Mouse (Mus musculus): Measurements from ENCODE around the gene Gstp3. TPM values are rescaled to one million over a fixed set of nuclear protein-coding genes. Genes with fewer than 3 reads are reported as not detected.
"Not testable (repeated sequence)": the region's sequence is repeated elsewhere in the genome, so short reads cannot be mapped to it uniquely, and the experiment has no call there.

Gstp3 gene
- polyA plus RNA-seq, 1 experiment from 2014 or later = not detected

- no peaks in the 10 kb centered on the region for H3K4me1 ChIP-seq (ENCODE audit: control insufficient read depth, insufficient read depth, low read depth, low read length)
- no peak overlapping the region for H3K4me2 ChIP-seq (ENCODE audit: low read length)
- no peaks in the 10 kb centered on the region for H3K36me3 ChIP-seq (ENCODE audit: control insufficient read depth, insufficient read depth, low read length)
- ATAC-seq = no peak
- H3K9me3 ChIP-seq (ENCODE audit: control insufficient read depth, low read length) = no peaks in the 10 kb centered on the region
- no peaks in the 10 kb centered on the region for H3K27me3 ChIP-seq (replicated peaks; ENCODE audit: control insufficient read depth, insufficient read depth, low read length)
- H3K27ac ChIP-seq (ENCODE audit: low read depth, low read length) = no peak overlapping the region
- no peak overlapping the region for H3K9ac ChIP-seq (ENCODE audit: low read depth, low read length)
- 51% methylated on average over 10 of the region's 10 CpGs for WGBS
- no peak overlapping the region for H3K4me3 ChIP-seq (ENCODE audit: low read length)
Measured at GRCm38 (mm10) chr19:4051741-4052515, 7.4 kb downstream of the Gstp3 start.

DNA sequence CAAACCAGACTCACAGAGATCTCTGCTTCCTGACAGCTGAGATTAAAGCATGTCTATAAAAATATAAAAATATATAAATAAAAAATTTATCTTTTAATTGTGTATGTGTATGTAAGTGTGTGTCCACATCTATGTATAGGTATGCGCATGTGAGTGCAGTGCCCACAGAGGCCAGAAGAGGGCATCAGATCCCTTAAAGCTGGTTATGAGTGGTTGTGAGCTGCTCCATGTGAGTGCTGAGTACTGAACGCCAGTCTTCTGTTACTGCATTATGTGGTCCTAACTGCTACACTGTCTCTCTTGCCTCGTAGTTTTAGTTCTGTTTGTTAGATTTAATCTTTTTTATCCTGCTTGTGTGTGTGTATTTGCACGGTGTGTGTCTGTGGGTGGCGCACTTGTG is 8.4 kb downstream of the Gstp3 start:
- 95% methylated on average over 5 of the region's 5 CpGs for WGBS
- Histone ChIP-seq H3K9ac (ENCODE audit: low read depth, low read length) (no peak overlapping the region), H3K4me2 (ENCODE audit: low read length) (no peak overlapping the region), H3K27me3 (replicated peaks; ENCODE audit: control insufficient read depth, insufficient read depth, low read length) (no peaks in the 10 kb centered on the region), H3K27ac (ENCODE audit: low read depth, low read length) (no peak overlapping the region), H3K36me3 (ENCODE audit: control insufficient read depth, insufficient read depth, low read length) (no peaks in the 10 kb centered on the region), H3K9me3 (ENCODE audit: control insufficient read depth, low read length) (no peaks in the 10 kb centered on the region), H3K4me1 (ENCODE audit: control insufficient read depth, insufficient read depth, low read depth, low read length) (no peaks in the 10 kb centered on the region), H3K4me3 (ENCODE audit: low read length) (no peak overlapping the region)
- no peak for ATAC-seq

GRCm38 (mm10) chr19:4049069-4049468 is 10.3 kb downstream of the Gstp3 start:
- not testable (repeated sequence) for H3K4me3 ChIP-seq (ENCODE audit: low read length); H3K4me2 ChIP-seq (ENCODE audit: low read length); H3K9ac ChIP-seq (ENCODE audit: low read depth, low read length); H3K9me3 ChIP-seq (ENCODE audit: control insufficient read depth, low read length); H3K36me3 ChIP-seq (ENCODE audit: control insufficient read depth, insufficient read depth, low read length); ATAC-seq; H3K4me1 ChIP-seq (ENCODE audit: control insufficient read depth, insufficient read depth, low read depth, low read length); H3K27me3 ChIP-seq (replicated peaks; ENCODE audit: control insufficient read depth, insufficient read depth, low read length); H3K27ac ChIP-seq (ENCODE audit: low read depth, low read length)
- 78% methylated on average over 5 of the region's 5 CpGs for WGBS

- WGBS = 19% methylated on average over 4 of the region's 4 CpGs
- ATAC-seq = no peak
Measured at GRCm38 (mm10) chr19:4047859-4048258, 11.5 kb downstream of the Gstp3 start.

GRCm38 (mm10) chr19:4046866-4047254 is 12.5 kb downstream of the Gstp3 start:
- Histone ChIP-seq H3K27ac (ENCODE audit: low read depth, low read length) (no peak overlapping the region), H3K27me3 (replicated peaks; ENCODE audit: control insufficient read depth, insufficient read depth, low read length) (no peaks in the 10 kb centered on the region), H3K9me3 (ENCODE audit: control insufficient read depth, low read length) (no peaks in the 10 kb centered on the region), H3K9ac (ENCODE audit: low read depth, low read length) (no peak overlapping the region), H3K36me3 (ENCODE audit: control insufficient read depth, insufficient read depth, low read length) (no peaks in the 10 kb centered on the region), H3K4me1 (ENCODE audit: control insufficient read depth, insufficient read depth, low read depth, low read length) (no peaks in the 10 kb centered on the region), H3K4me2 (ENCODE audit: low read length) (no peak overlapping the region), H3K4me3 (ENCODE audit: low read length) (no peak overlapping the region)
- 91% methylated on average over 8 of the region's 8 CpGs for WGBS
- ATAC-seq = no peak

More at GRCm38 (mm10) chr19:4047859-4048258, 11.5 kb downstream of the Gstp3 start:
- no peak overlapping the region for H3K9ac ChIP-seq (ENCODE audit: low read depth, low read length)
- H3K36me3 ChIP-seq (ENCODE audit: control insufficient read depth, insufficient read depth, low read length) = no peaks in the 10 kb centered on the region
- no peak overlapping the region for H3K4me3 ChIP-seq (ENCODE audit: low read length)
- H3K4me2 ChIP-seq (ENCODE audit: low read length) = no peak overlapping the region
- no peak overlapping the region for H3K27ac ChIP-seq (ENCODE audit: low read depth, low read length)
- H3K4me1 ChIP-seq (ENCODE audit: control insufficient read depth, insufficient read depth, low read depth, low read length) = no peaks in the 10 kb centered on the region
- no peaks in the 10 kb centered on the region for H3K9me3 ChIP-seq (ENCODE audit: control insufficient read depth, low read length)
- H3K27me3 ChIP-seq (replicated peaks; ENCODE audit: control insufficient read depth, insufficient read depth, low read length) = no peaks in the 10 kb centered on the region

- Histone ChIP-seq H3K36me3 (ENCODE audit: control insufficient read depth, insufficient read depth, low read length) (no peaks in the 10 kb centered on the region), H3K9me3 (ENCODE audit: control insufficient read depth, low read length) (no peaks in the 10 kb centered on the region), H3K4me1 (ENCODE audit: control insufficient read depth, insufficient read depth, low read depth, low read length) (no peaks in the 10 kb centered on the region), H3K9ac (ENCODE audit: low read depth, low read length) (no peak within 1 kb of the TSS), H3K4me3 (ENCODE audit: low read length) (no peak within 1 kb of the TSS), H3K4me2 (ENCODE audit: low read length) (peak within 1 kb of the TSS; percentile 41), H3K27ac (ENCODE audit: low read depth, low read length) (no peak within 1 kb of the TSS), H3K27me3 (replicated peaks; ENCODE audit: control insufficient read depth, insufficient read depth, low read length) (no peaks in the 10 kb centered on the region)
- 0 out of 2 replicates have a peak, but pooled peaks have one; percentile 48 for ATAC-seq
- WGBS = 45% methylated on average over 16 of the region's 16 CpGs
Measured at GRCm38 (mm10) chr19:4045966-4046865, 13.2 kb downstream of the Gstp3 start, which contains the start of gene Gstp2. Gene Gstp2, minus strand, starts transcription at chr19:4046023.

GRCm38 (mm10) chr19:4044109-4044508 is 15.3 kb downstream of the Gstp3 start:
- not testable (repeated sequence) for H3K4me1 ChIP-seq (ENCODE audit: control insufficient read depth, insufficient read depth, low read depth, low read length); H3K27ac ChIP-seq (ENCODE audit: low read depth, low read length); H3K36me3 ChIP-seq (ENCODE audit: control insufficient read depth, insufficient read depth, low read length); H3K4me2 ChIP-seq (ENCODE audit: low read length); ATAC-seq; H3K27me3 ChIP-seq (replicated peaks; ENCODE audit: control insufficient read depth, insufficient read depth, low read length); H3K9ac ChIP-seq (ENCODE audit: low read depth, low read length); H3K9me3 ChIP-seq (ENCODE audit: control insufficient read depth, low read length); H3K4me3 ChIP-seq (ENCODE audit: low read length)
- WGBS = 89% methylated on average over 5 of the region's 5 CpGs

- Histone ChIP-seq H3K27me3 (replicated peaks; ENCODE audit: control insufficient read depth, insufficient read depth, low read length) (no peaks in the 10 kb centered on the region), H3K27ac (ENCODE audit: low read depth, low read length) (no peak overlapping the region), H3K4me1 (ENCODE audit: control insufficient read depth, insufficient read depth, low read depth, low read length) (no peaks in the 10 kb centered on the region; the same call in 1 of the 2 replicates), H3K9ac (ENCODE audit: low read depth, low read length) (no peak overlapping the region), H3K4me2 (ENCODE audit: low read length) (no peak overlapping the region), H3K36me3 (ENCODE audit: control insufficient read depth, insufficient read depth, low read length) (no peaks in the 10 kb centered on the region), H3K4me3 (ENCODE audit: low read length) (no peak overlapping the region), H3K9me3 (ENCODE audit: control insufficient read depth, low read length) (no peaks in the 10 kb centered on the region)
- no peak for ATAC-seq
- 68% methylated on average over 14 of the region's 14 CpGs for WGBS
Measured at GRCm38 (mm10) chr19:4042124-4042523, 17.2 kb downstream of the Gstp3 start.

GRCm38 (mm10) chr19:4041500-4041899 is 17.9 kb downstream of the Gstp3 start:
- H3K4me3 ChIP-seq (ENCODE audit: low read length); H3K27me3 ChIP-seq (replicated peaks; ENCODE audit: control insufficient read depth, insufficient read depth, low read length); H3K36me3 ChIP-seq (ENCODE audit: control insufficient read depth, insufficient read depth, low read length); ATAC-seq; H3K9me3 ChIP-seq (ENCODE audit: control insufficient read depth, low read length); H3K9ac ChIP-seq (ENCODE audit: low read depth, low read length); H3K4me1 ChIP-seq (ENCODE audit: control insufficient read depth, insufficient read depth, low read depth, low read length); H3K4me2 ChIP-seq (ENCODE audit: low read length); H3K27ac ChIP-seq (ENCODE audit: low read depth, low read length): not testable (repeated sequence)
- WGBS = 90% methylated on average over 3 of the region's 4 CpGs

Data from hindbrain, embryonic 16.5 days (tissue).